Mouse (Mus musculus) olfactory bulb, adult 2 months (tissue): Measurements from ENCODE around the gene Phtf2.

ENCODE experiments used
- CTCF ChIP-seq: fragments of 200-500 bp; IDR thresholded peaks from 2 replicates; pipeline ENCODE4 v1.5.1; 2012; ENCODE audit warnings: low read depth, mild to moderate bottlenecking, low read length, moderate library complexity; ENCODE audit not compliant: insufficient read depth
- POLR2A ChIP-seq: fragments of 200-500 bp; IDR thresholded peaks from 2 replicates; pipeline ENCODE4 v1.6.1; 2012; ENCODE audit warnings: mild to moderate bottlenecking, low read depth, low read length, moderate library complexity; ENCODE audit not compliant: insufficient read depth

GRCm38 (mm10) chr5:20795932-20796331, 86.0 kb downstream of the Phtf2 start:
- TF ChIP-seq POLR2A (no peak), CTCF (no peak)
